Comparison of ENCODE assay signal across 14 mouse cellular contexts in genomic region chr6:113848655-113849054, GRCm38 (mm10).
"Had no signal": no experiment of that assay in that cellular context is flagged by ENCODE, and none has a peak within 500 bp of the region (broad histone marks: within the 10 kb centered on the region; RNA-seq: fewer than 3 reads in every experiment).

No protein-coding gene starts in this region.

- H3K9me3 ChIP-seq: limb, embryonic 15.5 days; liver, embryonic 12.5 days; midbrain, embryonic 10.5 days; neural tube, embryonic 15.5 days had no signal

- H3K4me1 ChIP-seq: limb, embryonic 15.5 days; liver, embryonic 12.5 days; midbrain, embryonic 10.5 days had no signal

- H3K36me3 ChIP-seq: limb, embryonic 15.5 days; liver, embryonic 12.5 days; midbrain, embryonic 10.5 days; neural tube, embryonic 15.5 days had no signal

- H3K9ac ChIP-seq: limb, embryonic 15.5 days; liver, embryonic 12.5 days; lung, embryonic 14.5 days; neural tube, embryonic 15.5 days had no signal

- H3K27me3 ChIP-seq: limb, embryonic 15.5 days; liver, embryonic 12.5 days; neural tube, embryonic 15.5 days had no signal

- H3K4me3 ChIP-seq: limb, embryonic 15.5 days; liver, embryonic 12.5 days; midbrain, embryonic 10.5 days; myocyte; neural tube, embryonic 15.5 days had no signal

- H3K27ac ChIP-seq: kidney, postnatal 0 days; limb, embryonic 15.5 days; liver, embryonic 12.5 days; midbrain, embryonic 10.5 days; neural tube, embryonic 15.5 days; stomach, postnatal 0 days had no signal

- H3K4me2 ChIP-seq: limb, embryonic 15.5 days; liver, embryonic 12.5 days; lung, embryonic 14.5 days; neural tube, embryonic 15.5 days had no signal

- ATAC-seq: liver, embryonic 12.5 days had no signal

- DNase-seq: kidney, postnatal 36 days; lung, embryonic 14.5 days; lung, postnatal 10 days; lung, postnatal 4 days; midbrain, embryonic 14.5 days; thymus, adult 18-20 months; thymus, postnatal 14 days had no signal
